Mouse (Mus musculus) hindbrain, embryonic 12.5 days (tissue): ENCODE data around the gene Kbtbd12. TPM values are rescaled to one million over a fixed set of nuclear protein-coding genes. Genes with fewer than 3 reads are reported as not detected.
A peak's percentile ranks its signal among the peaks of the same experiment; 100 is the strongest.

Source experiments
- ATAC-seq: fragments of 200-750 bp; cut with Nextera tagmentation; 2 replicates; pipeline ENCODE4 v1.8.0; 2017; ENCODE audit warnings: moderate TSS enrichment; ENCODE audit not compliant: low FRiP score
- H3K27ac ChIP-seq: fragments of 300-500 bp; sonication (generic); 2 replicates; pipeline ENCODE4 v1.5.1; 2016; ENCODE audit warnings: mild to moderate bottlenecking
- H3K27me3 ChIP-seq: fragments of 300-500 bp; sonication (generic); 2 replicates; pipeline ENCODE4 v1.6.1; 2016; ENCODE audit warnings: mild to moderate bottlenecking
- H3K36me3 ChIP-seq: fragments of 300-500 bp; sonication (generic); 2 replicates; pipeline ENCODE4 v1.6.1; 2016; ENCODE audit warnings: mild to moderate bottlenecking
- H3K4me1 ChIP-seq: fragments of 300-500 bp; sonication (generic); 2 replicates; pipeline ENCODE4 v1.6.1; 2016
- H3K4me2 ChIP-seq: fragments of 300-500 bp; sonication (generic); replicated peaks from 2 replicates; pipeline ENCODE4 v1.6.1; 2016; ENCODE audit warnings: mild to moderate bottlenecking
- H3K4me3 ChIP-seq: fragments of 300-500 bp; sonication (generic); 2 replicates; pipeline ENCODE4 v1.5.1; 2016; ENCODE audit warnings: mild to moderate bottlenecking
- H3K9ac ChIP-seq: fragments of 300-500 bp; sonication (generic); 2 replicates; pipeline ENCODE4 v1.6.1; 2016; ENCODE audit warnings: mild to moderate bottlenecking, moderate library complexity
- H3K9me3 ChIP-seq: fragments of 300-500 bp; sonication (generic); replicated peaks from 2 replicates; pipeline ENCODE4 v1.6.1; 2016; ENCODE audit warnings: mild to moderate bottlenecking
- WGBS: fragments of 180-500 bp; shearing (Covaris S2); methylation state at CpG from one replicate; pipeline ENCODE4 v1.1.7; 2016; 5-methylcytosine and 5-hydroxymethylcytosine counted together
- polyA plus RNA-seq: library from polyadenylated mRNA; unstranded; fragments of >200 nt; fragmentation: Nextera tagmentation; extraction: Ambion mirVana; gene quantifications from 2 replicates; pipeline ENCODE4 v1.2.1, GENCODE M21; 2016

Kbtbd12 gene
- polyA plus RNA-seq, 1 experiment from 2014 or later: not detected

DNA sequence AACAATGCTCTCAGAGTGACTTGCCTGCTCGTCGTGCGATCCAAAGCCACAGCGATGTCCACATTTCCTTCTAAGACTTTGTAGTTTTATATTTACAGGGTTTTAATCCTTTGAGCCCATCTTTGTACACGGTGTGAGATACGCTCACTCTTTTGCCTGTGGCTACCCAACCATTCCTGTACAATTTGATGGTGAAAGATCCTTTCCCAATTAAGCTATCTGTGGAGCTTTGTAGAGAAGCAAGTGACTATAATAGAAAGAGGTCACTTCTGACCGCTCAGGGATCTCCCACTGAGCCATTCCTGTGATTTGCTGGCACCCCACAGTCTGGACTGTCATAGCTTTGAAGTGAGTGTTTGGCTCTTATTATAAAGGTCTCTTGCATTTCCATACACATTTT, 71.1 kb downstream of the Kbtbd12 start:
- ATAC-seq: no peak
- WGBS: 9% methylated on average over 7 of the region's 7 CpGs
- Histone ChIP-seq H3K9ac (no peak overlapping the region), H3K4me1 (peaks cover 5% of the 10 kb centered on the region; the same call in 1 of the 2 replicates), H3K27ac (no peak overlapping the region), H3K9me3 (no peaks in the 10 kb centered on the region), H3K4me3 (no peak overlapping the region), H3K4me2 (0 out of 2 replicates have a peak overlapping the region, but pooled peaks have one; percentile 21), H3K36me3 (no peaks in the 10 kb centered on the region), H3K27me3 (peaks cover 25% of the 10 kb centered on the region)

DNA sequence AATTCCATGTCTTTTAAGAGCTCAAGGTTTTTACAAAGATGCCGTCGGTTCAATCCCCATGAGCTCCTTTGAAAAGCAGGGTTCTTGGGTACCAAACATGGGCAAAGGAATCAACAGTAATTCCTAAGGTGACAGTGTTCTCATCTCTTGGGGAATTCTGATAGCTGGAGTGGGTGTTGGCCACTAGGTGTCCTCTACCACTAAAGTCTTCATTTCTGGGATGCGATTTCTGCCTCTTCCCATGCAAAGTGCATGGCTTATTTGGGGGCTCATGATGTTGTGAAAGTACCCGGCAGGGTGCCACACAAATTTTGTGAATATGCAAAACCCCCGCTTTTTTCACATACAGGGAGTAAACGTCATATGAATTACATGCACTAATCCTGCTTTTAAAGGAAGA, 72.7 kb downstream of the Kbtbd12 start:
- H3K27ac ChIP-seq: no peak overlapping the region
- ATAC-seq: no peak
- no peaks in the 10 kb centered on the region for H3K36me3 ChIP-seq
- H3K9ac ChIP-seq: no peak overlapping the region
- no peaks in the 10 kb centered on the region for H3K9me3 ChIP-seq
- 42% methylated on average over 6 of the region's 6 CpGs for WGBS
- peaks cover 25% of the 10 kb centered on the region for H3K27me3 ChIP-seq
- no peak overlapping the region for H3K4me2 ChIP-seq
- peaks cover 5% of the 10 kb centered on the region; the same call in 1 of the 2 replicates for H3K4me1 ChIP-seq
- no peak overlapping the region for H3K4me3 ChIP-seq

DNA sequence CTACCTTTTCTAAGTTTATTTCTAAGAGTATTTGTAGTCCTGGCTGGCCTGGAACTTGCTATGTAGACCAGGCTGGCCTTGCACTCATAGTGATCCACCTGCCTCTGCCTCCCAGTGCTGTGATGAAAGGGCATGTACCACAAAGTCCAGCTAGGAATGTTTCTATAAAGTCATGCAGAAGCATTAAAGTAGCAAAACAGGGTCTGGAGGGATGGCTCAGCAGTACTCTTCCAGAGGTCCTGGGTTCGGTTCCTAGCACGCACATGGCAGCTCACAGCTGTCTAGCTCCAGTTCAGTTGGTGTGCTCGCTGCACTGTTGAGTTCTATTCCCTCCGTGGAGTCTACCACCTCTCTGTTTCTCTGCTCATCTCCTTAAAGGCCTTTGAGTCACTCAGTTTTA, 77.6 kb downstream of the Kbtbd12 start:
- Histone ChIP-seq H3K9ac (no peak overlapping the region), H3K4me1 (no peaks in the 10 kb centered on the region), H3K4me2 (no peak overlapping the region), H3K27me3 (peaks cover 10% of the 10 kb centered on the region), H3K27ac (no peak overlapping the region), H3K9me3 (no peaks in the 10 kb centered on the region), H3K4me3 (no peak overlapping the region), H3K36me3 (no peaks in the 10 kb centered on the region)
- WGBS: 91% methylated on average over 4 of the region's 4 CpGs
- no peak for ATAC-seq

DNA sequence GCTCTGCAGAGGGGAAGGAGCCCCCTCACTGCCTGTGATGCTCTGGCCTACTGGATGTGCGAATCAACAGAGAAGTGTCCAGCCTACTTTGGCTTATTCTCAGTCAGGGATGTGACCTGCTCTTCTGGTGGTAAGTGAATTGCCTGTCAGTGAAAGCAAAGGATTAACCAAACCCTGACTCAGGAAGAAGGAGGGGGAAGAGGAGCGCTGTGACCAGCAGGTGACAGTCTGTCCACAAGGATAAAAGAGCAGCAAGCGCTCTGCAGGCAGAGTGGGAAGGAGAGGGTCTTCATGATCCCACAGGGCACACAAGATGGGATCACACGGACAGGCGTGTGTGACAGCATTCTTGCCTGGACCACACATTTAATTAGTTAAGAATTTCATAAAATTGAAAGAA, 78.1 kb downstream of the Kbtbd12 start:
- Histone ChIP-seq H3K9ac (no peak overlapping the region), H3K4me1 (no peaks in the 10 kb centered on the region), H3K36me3 (no peaks in the 10 kb centered on the region), H3K27ac (no peak overlapping the region), H3K27me3 (peaks cover 5% of the 10 kb centered on the region), H3K4me2 (no peak overlapping the region), H3K9me3 (no peaks in the 10 kb centered on the region), H3K4me3 (no peak overlapping the region)
- WGBS: 46% methylated on average over 5 of the region's 5 CpGs
- ATAC-seq: no peak

DNA sequence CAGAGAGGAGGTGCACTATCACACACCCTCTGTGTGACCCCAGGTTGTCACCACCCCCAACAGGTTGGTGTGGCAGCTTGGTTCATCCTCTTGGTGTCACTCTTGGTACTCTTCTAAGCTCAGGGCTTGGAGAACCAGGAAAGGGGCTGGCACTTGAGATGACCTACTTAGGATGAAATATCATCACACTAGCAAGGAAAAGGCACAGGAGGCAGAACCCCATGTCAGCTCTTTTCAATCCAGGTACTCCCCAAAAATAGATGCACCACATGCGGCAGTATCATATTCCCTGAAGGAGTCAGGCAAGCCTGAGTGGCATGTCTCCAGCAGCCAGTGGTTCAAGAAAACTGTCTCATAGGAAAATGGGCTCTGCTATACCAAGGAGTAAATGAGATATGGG, 79.7 kb downstream of the Kbtbd12 start:
- ATAC-seq: no peak
- H3K36me3 ChIP-seq: no peaks in the 10 kb centered on the region
- 78% methylated on average over 1 of the region's 1 CpGs for WGBS
- H3K4me3 ChIP-seq: no peak overlapping the region
- no peak overlapping the region for H3K27ac ChIP-seq
- H3K4me2 ChIP-seq: no peak overlapping the region
- no peak overlapping the region for H3K9ac ChIP-seq
- H3K4me1 ChIP-seq: no peaks in the 10 kb centered on the region
- H3K9me3 ChIP-seq: no peaks in the 10 kb centered on the region
- H3K27me3 ChIP-seq: no peaks in the 10 kb centered on the region

DNA sequence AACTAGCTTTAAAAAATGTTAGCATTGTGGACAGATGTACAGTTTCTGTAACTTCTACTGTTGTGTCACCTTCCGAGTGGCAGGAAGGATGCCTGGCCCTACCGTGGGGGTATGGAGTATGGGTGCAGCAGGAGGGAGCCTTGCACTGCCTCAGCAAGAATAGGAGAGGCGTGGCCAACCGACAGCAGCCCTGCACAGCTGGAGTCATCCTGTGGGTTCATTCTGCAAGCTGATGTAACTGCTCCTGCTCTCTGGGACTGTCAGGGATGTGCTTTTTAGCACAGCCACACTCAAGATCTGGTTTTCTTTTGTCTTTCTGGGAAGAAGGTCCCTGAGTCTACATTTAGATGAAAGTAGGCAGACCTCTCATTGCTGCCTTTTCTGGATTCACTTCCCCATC, 80.2 kb downstream of the Kbtbd12 start:
- Histone ChIP-seq H3K9me3 (no peaks in the 10 kb centered on the region), H3K9ac (no peak overlapping the region), H3K36me3 (no peaks in the 10 kb centered on the region), H3K4me1 (no peaks in the 10 kb centered on the region), H3K27ac (no peak overlapping the region), H3K4me3 (no peak overlapping the region), H3K27me3 (no peaks in the 10 kb centered on the region), H3K4me2 (no peak overlapping the region)
- 9% methylated on average over 4 of the region's 4 CpGs for WGBS
- ATAC-seq: no peak

DNA sequence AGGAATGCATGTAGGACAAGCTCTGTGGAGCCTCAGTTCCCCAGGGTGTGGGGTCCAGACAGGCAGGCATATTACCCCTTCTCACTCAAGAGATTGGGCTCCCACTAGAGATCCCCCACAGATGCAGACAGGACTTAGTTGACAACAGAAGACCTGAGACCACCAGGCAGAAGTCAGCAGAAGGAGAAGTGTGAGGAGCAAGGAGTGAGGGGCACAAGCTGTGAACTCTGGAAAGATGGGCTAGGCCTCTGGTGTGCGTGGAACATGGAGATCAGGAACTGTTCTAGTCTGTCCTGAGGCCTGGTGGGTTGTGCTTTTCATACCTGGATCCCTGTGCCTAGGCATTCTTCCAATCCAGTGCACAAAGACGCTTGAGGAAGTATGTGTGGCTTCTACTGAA, 87.8 kb downstream of the Kbtbd12 start:
- Histone ChIP-seq H3K9ac (no peak overlapping the region), H3K4me1 (peaks cover 10% of the 10 kb centered on the region; the same call in 1 of the 2 replicates), H3K27me3 (peaks cover 15% of the 10 kb centered on the region), H3K9me3 (no peaks in the 10 kb centered on the region), H3K27ac (no peak overlapping the region), H3K4me2 (no peak overlapping the region), H3K36me3 (no peaks in the 10 kb centered on the region), H3K4me3 (no peak overlapping the region)
- no peak for ATAC-seq
- WGBS: 84% methylated on average over 2 of the region's 2 CpGs

DNA sequence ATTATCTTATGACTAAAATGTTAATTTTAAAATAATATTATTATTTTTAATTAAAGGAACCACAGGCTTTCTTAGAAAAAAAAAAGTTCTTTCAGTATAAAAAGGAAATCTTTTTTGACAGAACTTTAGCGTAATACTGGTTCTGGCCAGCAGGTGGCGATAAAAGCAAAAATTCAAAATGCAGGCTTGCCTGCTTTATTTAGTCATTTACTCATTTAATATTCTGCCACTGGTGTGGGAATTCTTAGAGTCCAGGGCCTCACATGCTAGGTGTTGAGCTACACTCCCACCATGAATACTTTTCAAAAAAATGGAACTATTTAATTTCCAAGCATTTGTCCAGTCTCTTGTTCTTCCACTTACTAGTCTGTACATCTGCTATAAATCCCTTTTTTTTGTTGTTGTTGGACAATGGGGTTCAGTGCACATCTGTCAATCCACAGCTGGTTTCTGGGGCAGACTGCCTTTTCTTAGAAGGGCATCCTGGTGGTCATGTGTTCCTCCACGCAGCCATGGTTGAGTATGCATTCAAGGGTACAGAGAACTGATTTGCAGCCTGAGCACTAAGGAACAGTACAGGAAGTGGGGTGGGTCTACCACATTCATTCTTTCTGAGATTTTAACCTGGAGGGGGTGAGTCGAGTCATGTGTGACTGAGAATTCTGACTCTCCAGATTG, 88.5 kb downstream of the Kbtbd12 start:
- H3K36me3 ChIP-seq: no peaks in the 10 kb centered on the region
- WGBS: 31% methylated on average over 4 of the region's 4 CpGs
- H3K4me1 ChIP-seq: peaks cover 13% of the 10 kb centered on the region; the same call in 1 of the 2 replicates
- H3K9me3 ChIP-seq: no peaks in the 10 kb centered on the region
- H3K4me3 ChIP-seq: no peak overlapping the region
- no peak overlapping the region for H3K9ac ChIP-seq
- H3K27ac ChIP-seq: no peak overlapping the region
- H3K27me3 ChIP-seq: peaks cover 19% of the 10 kb centered on the region
- no peak for ATAC-seq
- no peak overlapping the region for H3K4me2 ChIP-seq

DNA sequence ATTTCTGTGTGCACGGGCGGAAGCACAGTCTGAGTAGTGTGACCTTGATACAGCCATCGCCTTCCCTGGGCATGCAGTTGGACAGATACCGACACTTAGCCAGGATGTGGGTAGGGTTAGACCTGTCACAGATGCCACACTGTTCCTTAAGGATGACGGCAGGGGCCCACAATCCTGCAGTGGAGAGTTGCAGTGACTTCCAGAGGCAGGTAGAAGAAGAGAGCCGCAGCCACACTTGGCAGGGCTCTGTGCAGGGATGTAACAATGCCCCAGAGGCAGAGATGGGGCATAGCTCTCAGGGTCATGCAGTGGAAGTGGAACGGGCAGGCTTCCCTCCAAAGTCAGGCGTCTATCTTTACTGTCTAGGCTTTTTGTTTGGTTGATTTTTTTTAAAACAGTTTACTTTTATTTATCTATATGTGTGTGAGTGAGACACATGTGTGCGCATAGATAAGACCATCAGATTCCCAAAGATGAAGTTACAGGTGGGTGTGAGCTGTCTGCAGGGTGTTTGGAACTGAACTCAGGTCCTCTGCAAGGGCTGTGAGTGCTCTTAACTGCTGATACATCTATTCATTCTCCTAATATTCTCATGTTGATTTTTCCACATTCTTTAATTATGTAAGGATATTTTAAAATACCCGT, 89.2 kb downstream of the Kbtbd12 start:
- Histone ChIP-seq H3K9me3 (no peaks in the 10 kb centered on the region), H3K9ac (no peak overlapping the region), H3K36me3 (no peaks in the 10 kb centered on the region), H3K4me3 (no peak overlapping the region), H3K27ac (no peak overlapping the region), H3K4me2 (no peak overlapping the region), H3K4me1 (peaks cover 13% of the 10 kb centered on the region; the same call in 1 of the 2 replicates), H3K27me3 (peaks cover 19% of the 10 kb centered on the region)
- 84% methylated on average over 10 of the region's 10 CpGs for WGBS
- no peak for ATAC-seq

DNA sequence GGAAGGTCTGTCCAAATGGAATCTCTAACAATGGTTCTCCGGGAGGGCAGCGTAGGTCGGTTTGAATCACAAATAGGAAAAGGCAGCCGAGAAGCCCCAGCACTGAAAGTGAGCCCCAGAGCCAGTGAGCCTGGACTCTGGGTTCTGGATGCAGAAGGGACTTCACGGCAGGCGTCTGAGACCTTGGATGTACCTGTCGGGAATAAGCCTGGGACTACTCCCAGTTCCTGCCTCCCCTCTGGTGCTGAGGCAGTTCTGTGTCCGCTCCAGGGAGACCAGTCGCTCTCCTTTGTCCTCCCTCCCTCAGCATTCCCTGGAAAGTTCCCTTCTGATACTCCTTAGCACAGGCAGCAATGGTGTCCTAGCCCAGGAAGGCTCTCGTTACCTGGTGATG, 92.4 kb downstream of the Kbtbd12 start:
- Histone ChIP-seq H3K9ac (0 out of 2 replicates have a peak overlapping the region, but pooled peaks have one; percentile 23), H3K9me3 (no peaks in the 10 kb centered on the region), H3K4me3 (no peak overlapping the region), H3K36me3 (no peaks in the 10 kb centered on the region), H3K27ac (peak overlapping the region; percentile 60), H3K4me2 (peak overlapping the region; percentile 22), H3K4me1 (peaks cover 13% of the 10 kb centered on the region; the same call in 1 of the 2 replicates), H3K27me3 (peaks cover 19% of the 10 kb centered on the region)
- 19% methylated on average over 10 of the region's 10 CpGs for WGBS
- ATAC-seq: 0 out of 2 replicates have a peak, but pooled peaks have one; percentile 9

DNA sequence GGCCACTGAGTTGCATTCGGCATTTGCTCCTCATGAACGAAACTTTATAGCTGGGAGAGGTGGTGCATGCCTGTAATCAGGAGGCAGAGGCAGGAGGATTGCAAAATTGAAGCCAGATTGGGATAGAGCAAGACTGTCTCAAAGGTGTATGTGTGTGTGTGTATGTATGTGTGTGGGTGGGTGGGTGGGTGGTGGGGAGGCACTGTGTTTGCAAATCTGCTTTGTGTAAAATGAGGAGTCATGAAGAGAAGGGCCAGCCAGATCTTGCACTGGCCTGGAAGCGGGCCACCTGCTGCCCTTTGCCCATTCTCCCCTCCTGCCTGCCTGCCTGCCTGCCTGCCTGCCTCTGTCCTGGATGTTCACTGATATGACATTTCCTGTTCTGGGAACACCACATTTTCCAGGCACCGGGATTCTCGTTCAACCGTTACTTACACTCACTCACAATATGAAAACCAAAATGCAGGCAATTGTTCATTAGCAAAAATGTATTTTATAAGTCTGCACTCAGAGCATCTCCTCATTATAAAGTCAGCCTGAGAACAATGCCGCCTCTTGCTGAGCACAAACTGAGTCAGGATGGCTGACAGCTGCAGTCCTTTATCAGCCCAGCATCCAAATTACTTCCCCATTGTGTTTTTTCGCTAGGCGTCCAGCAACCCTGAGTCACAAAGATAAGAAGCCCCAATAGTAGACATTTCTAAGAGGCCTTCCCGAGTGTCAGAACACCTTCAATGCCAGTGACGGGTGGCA, 92.9 kb downstream of the Kbtbd12 start:
- H3K4me1 ChIP-seq: peaks cover 13% of the 10 kb centered on the region; the same call in 1 of the 2 replicates
- WGBS: 27% methylated on average over 11 of the region's 11 CpGs
- H3K27me3 ChIP-seq: peaks cover 19% of the 10 kb centered on the region
- 0 out of 2 replicates have a peak overlapping the region, but pooled peaks have one; percentile 23 for H3K9ac ChIP-seq
- H3K4me2 ChIP-seq: peak overlapping the region; percentile 22
- ATAC-seq: peak; percentile 49; the same call in 1 of the 2 replicates
- no peaks in the 10 kb centered on the region for H3K36me3 ChIP-seq
- no peak overlapping the region for H3K4me3 ChIP-seq
- H3K27ac ChIP-seq: peak overlapping the region; percentile 60
- H3K9me3 ChIP-seq: no peaks in the 10 kb centered on the region

DNA sequence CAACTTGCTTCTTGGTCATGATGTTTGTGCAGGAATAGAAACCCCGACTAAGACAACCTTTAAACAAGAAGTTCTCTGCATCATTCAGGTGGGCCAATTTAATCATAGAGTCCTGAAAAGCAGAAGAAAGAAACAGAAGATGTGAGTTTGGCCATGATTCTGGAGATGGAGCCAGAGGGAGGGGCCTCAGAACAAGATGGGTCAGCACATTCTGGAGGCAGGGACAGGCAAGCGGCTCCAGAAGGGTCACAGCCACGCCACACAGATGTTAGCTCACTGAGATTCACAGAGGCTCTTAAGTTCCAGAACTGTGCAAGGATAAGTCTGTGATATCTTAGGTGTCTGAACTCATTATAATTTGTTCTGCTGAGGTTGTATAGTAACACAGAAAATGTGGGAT, 93.5 kb downstream of the Kbtbd12 start:
- Histone ChIP-seq H3K4me3 (no peak overlapping the region), H3K4me1 (peaks cover 11% of the 10 kb centered on the region; the same call in 1 of the 2 replicates), H3K9me3 (no peaks in the 10 kb centered on the region), H3K27me3 (peaks cover 19% of the 10 kb centered on the region), H3K27ac (peak overlapping the region; percentile 60; the same call in 1 of the 2 replicates), H3K36me3 (no peaks in the 10 kb centered on the region), H3K4me2 (no peak overlapping the region), H3K9ac (no peak overlapping the region)
- ATAC-seq: no peak
- WGBS: 89% methylated on average over 3 of the region's 3 CpGs
